21 mouse cellular contexts compared by ENCODE assay signal in genomic region chr17:93169572-93169971, GRCm38 (mm10). TPM values are rescaled to one million over a fixed set of nuclear protein-coding genes. Genes with fewer than 3 reads are reported as not detected.
"Had no signal": no experiment of that assay in that cellular context is flagged by ENCODE, and none has a peak within 500 bp of the region (broad histone marks: within the 10 kb centered on the region; RNA-seq: fewer than 3 reads in every experiment).

No protein-coding gene starts in this region.

- H3K9ac ChIP-seq: neural tube, embryonic 12.5 days; neural tube, embryonic 13.5 days; neural tube, embryonic 15.5 days; stomach, embryonic 15.5 days had no signal

- H3K27me3 ChIP-seq: neural tube, embryonic 12.5 days; neural tube, embryonic 13.5 days; neural tube, embryonic 15.5 days; stomach, embryonic 15.5 days had no signal

- H3K9me3 ChIP-seq: neural tube, embryonic 12.5 days; neural tube, embryonic 13.5 days; neural tube, embryonic 15.5 days; stomach, embryonic 15.5 days had no signal

- H3K27ac ChIP-seq: neural tube, embryonic 12.5 days; neural tube, embryonic 13.5 days; neural tube, embryonic 15.5 days; stomach, embryonic 15.5 days; stomach, postnatal 0 days had no signal

- DNase-seq: retina, postnatal 1 day; right cerebral cortex, adult 18-20 months; right cerebral cortex, postnatal 25 days; right cerebral cortex, postnatal 4 days; spleen, adult 18-20 months; thymus, adult 18-20 months; thymus, adult 2 months; thymus, postnatal 14 days; thymus, postnatal 25 days; thymus, postnatal 36 days; thymus, postnatal 4 days had no signal

- H3K4me3 ChIP-seq: neural tube, embryonic 12.5 days; neural tube, embryonic 13.5 days; neural tube, embryonic 15.5 days; stomach, embryonic 15.5 days had no signal

- H3K36me3 ChIP-seq: neural tube, embryonic 12.5 days; neural tube, embryonic 13.5 days; neural tube, embryonic 15.5 days; stomach, embryonic 15.5 days had no signal

- H3K4me1 ChIP-seq: neural tube, embryonic 12.5 days; neural tube, embryonic 13.5 days; neural tube, embryonic 15.5 days; stomach, embryonic 15.5 days had no signal

RNA-seq across cellular contexts. Expression of gene Adcyap1, which starts 29.2 kb away (rescaled TPM):
- total RNA-seq: neutrophil, adult 5-6 weeks had no signal
- polyA plus RNA-seq: small intestine, adult 2 months; spleen, adult 2 months; testis, adult 2 months; urinary bladder, adult 2 months had no signal
